Mouse (Mus musculus) heart, adult 11 months (tissue): ENCODE measurements around the gene Kcnb1.
A peak's percentile ranks its signal among the peaks of the same experiment; 100 is the strongest.

Experiments used
- DNase-seq: peaks from one replicate; pipeline ENCODE4 v3.0.0; 2022

Kcnb1 gene

DNA sequence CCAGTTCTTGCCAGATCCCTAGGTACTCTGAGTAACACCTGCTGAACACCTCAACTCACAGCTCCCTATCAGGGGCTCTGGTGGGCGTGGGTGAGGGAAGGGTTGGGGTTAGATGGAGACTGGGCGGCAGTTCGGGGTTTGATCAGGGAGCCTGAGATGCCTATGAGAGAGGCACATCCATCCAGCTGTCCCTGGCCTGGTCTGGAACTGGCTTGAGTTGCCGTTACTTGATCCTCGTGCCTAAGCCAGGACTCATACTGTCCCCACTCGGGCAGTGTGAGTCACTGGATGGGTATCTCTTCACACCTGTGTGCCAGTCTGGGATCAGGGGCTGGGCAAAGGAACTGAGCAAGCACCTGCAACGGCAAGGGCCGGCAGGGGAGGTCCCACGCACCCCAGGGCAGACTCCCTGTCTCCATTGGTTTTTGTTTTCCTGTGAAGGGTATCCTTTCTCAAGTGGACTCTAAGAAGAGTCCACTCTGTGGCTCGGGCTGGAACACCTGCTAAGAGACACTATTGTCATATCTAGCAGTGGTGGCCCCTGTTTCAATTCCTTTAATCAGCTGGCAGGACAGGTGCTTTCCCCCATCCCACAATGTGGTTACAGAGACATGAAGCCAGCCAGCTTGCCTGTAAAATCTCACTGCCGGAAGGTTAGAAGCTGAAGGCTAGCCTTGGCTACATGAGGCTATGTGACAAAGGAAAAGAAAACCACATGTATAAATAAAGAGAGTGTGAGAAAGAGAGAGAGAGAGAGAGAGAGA, 112.6 kb downstream of the Kcnb1 start:
- DNase-seq = peak; percentile 83

DNA sequence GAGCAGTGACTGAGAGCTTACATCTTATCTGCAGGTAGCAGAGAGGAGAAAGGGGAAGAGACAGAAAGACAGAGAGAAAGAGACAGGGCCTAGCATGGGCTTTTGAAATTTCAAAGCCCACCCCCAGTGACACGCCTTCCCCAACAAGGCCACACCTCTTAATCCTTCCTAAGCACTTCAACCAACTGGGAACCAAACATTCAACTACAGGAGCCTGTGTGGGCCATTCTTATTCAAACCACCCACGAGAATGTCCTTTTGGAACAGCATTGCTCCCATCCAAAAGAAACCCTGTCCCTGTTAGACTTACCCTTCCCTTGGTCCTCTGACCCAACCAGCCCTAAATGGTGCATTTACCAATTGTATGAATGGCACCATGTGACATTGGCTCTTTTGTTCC, 113.2 kb downstream of the Kcnb1 start:
- DNase-seq = no peak

DNA sequence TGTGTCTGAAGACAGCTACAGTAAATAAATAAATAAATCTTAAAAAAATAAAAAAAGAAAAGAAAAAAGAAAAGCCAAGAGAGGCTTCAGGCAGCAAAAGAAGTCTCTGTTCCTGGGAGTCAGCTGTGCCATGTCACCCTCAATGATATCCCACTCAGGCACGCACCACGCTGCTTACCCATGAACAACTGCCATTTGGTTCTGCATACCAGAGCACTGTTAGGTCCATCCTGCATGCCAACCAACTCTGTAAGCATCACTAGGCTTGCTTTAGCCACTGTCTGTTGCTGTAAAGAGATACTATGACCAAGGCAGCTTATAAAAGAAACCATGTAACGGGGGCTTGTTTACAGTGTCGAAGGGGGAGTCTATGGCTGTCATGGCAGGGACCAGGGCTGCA, 113.6 kb downstream of the Kcnb1 start:
- peak; percentile 78 for DNase-seq

DNA sequence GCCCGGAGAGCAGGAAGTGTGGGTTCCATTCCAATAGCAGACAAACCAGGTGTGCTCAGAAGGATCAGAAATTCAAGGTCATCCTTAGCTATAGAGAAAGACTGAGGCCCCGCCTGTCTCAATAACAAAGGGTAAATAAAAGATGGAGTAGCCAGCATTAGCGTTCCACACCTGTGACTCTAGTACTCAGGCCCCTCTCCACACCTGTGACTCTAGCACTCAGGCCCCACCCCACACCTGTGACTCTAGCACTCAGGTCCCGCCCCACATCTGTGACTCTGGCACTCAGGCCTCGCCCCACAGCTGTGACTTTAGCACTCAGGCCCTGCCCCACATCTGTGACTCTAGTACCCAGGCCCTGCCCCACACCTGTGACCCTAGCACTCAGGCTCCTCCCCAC, 115.4 kb downstream of the Kcnb1 start:
- DNase-seq = no peak

DNA sequence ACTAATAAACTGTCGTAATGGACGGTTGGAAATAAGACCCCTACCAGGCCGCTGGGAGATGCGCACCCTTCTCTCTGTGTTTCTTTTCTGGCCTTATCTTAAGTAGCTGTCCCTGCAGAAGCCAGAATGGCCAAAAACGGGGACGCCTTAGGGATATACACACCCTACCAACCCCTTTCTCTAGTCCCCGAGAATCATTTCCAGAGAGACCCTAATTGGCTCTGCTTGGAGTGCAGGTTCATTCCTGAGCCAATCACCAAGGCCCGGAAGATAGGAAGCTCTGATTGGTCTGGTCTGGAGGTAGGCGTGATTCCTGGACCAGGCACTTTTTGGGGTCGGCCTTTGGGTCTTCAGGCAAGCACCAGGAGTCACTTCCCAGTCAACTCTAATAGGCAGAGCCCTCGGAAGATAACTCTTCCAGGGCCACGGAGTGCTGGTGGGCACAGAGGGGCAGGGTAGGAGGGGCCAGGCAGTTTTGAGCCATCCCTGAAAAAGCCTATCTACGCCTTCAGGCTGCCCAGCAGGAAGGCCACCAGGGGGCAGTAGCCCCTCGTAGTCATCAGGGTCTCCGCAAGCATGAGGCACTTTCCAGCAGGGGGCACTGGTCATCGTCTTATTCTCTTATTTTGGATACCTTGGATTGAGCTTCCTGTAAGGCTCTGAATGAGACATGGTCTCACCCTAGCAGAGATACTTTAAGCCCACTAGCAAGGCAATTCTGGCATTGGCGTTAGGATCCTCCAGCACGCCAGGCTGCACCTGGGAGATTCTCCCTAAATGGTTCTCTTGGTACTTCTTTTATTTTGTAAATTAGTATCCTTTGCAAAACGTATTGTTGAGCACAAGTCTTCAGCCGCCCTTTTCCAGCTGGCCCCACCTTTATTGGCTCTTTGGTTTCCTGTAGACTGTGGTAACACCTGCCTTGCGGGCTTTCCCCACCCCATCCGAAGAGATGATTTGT, 118.0 kb downstream of the Kcnb1 start:
- peak; percentile 99 for DNase-seq

DNA sequence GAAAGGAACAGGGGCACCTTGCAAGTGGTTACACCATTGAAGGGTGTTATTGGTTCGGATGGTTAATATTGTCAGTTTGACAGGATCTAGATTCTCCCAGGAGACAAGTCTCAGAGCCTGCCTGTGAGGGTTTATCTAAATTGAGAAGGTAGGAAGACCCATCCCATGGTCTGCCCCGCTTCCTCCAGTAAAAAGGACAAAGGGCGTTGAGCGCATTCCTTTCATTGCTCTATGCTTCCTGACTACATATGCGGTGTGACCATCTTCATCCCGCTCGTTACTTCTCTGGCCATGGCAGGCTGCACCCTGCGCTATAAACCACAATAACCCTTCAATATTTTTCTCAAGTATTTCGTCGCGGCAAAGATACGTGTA, 118.7 kb downstream of the Kcnb1 start:
- DNase-seq = no peak

DNA sequence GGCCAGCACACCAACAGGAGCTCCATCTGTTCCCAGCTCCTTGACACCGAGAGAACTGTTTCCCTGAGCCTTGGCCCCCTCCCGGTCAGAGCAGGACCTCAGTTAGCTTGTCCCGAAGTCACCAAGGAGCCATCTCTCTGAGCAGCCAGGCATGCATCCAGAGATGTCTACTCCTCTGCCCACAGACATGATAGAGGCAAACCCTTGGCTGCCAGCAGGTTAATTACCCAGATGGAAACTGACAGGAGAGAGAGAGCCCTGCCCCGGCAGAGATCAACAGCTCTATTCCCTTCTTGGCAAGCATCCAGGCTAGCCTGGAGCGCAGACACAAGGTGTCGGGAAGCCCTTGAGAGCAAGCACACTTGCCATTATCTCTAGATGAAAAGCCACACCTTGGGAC, 119.6 kb downstream of the Kcnb1 start:
- peak; percentile 89 for DNase-seq

DNA sequence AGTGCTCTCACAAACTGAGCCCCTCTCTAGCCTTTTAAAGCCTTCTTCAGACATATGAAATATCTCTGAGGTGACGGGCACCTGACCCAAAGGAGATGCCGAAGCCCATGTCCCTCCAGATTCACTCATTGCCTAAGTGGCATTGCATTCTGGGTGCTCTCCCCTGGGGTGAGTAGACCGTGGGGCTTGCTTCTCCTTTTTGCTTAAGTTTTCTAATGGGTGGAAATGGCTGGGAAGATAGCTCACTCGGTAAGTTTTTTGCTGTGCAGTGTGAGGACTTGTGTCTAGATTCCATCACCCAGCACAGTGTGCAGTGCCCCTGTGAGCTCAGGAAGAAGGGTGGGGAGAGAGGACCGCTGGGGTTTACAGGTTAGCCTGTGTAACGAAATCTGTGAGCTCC, 122.4 kb downstream of the Kcnb1 start:
- no peak for DNase-seq

DNA sequence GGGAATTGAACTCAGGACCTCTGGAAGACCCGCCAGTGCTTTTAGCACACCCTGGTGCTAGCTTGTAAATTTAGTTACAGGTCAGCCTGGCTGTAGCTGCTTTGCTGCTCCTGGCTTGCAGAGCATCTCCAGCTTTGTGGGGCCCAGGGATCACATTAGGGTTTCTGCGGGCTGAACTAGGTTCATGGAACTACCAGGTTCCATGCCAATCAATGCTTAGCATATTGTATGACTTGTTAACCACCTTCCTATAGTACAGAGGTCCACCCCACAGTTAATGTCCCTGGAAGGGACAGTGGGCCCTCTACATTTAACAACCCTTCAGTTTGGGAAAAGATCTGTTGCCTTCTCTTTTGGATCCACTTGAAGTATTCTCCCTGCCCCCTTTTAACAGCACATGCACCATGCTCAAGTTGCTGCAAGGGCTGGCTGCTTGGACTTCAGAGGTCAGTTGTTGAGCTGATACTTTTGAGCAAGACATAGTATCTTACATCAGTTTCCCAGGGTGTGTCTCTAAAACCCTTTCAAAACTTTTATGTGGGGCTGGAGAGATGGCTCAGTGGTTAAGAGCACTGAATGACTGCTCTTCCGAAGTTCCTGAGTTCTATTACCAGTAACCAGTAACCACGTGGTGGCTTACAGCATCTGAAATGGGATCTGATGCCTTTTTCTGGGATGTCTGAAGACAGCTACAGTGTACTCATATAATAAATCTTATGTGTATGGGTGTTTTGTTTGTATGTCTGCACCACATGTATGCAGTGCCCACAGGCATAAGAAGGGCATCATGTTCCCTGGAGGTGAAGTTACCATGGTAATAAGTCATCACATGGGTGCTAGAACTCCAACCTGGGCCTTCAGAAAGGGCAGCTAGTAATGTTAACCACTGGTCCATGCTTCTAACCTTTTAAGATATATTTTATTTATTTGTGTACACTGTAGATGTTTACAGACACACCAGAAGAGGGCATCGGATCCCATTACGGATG, 123.1 kb downstream of the Kcnb1 start:
- DNase-seq = no peak

DNA sequence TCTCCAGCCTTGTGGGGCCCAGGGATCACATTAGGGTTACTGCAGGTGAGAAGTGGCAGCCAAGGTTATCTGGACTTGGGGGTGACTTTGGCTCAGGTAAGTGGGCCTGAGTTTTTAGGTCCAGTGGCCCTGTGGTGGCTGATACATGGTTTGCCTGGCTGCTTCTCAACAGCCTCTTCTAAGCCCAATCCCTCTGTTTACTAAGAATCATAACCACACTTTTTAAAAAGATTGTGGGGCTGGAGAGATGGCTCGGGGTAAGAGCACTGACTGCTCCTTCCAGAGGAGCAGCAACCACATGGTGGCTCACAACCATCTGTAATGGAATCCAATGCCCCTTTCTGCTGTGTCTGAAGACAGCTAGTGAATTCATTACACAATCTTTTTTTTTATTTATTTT, 123.9 kb downstream of the Kcnb1 start:
- no peak for DNase-seq

DNA sequence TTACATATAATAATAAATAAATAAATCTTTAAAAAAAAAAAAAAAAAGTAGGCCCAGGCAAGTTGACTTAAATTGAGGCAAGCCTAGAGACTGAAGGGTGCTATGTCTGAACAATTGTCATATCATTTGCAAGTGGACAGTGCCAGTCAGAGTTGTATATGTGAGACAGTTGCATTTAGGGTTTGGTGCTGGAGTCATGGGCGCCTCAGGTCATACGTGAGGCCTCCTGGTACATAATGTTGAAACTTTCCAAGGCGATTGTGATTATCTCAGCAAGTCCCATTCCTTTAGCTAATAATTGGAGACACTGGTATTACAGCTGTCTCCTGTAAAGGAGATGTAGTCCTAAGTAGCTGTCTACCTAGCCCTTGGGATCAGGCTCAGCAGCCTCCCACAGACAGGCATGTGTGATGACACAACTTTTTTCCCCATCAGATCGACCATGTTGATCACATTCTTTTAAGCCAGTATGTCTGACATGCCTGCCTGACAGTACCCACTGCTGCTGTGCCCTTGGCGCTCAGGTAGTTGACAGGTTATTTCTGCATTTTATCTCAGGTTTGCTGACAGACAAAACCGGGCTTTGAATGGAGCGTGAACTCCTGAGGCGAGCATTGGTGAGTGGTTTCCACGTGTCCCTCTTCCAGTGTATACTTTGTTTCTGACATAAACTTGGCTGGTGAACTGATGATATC, 125.2 kb downstream of the Kcnb1 start:
- DNase-seq = peak; percentile 93

DNA sequence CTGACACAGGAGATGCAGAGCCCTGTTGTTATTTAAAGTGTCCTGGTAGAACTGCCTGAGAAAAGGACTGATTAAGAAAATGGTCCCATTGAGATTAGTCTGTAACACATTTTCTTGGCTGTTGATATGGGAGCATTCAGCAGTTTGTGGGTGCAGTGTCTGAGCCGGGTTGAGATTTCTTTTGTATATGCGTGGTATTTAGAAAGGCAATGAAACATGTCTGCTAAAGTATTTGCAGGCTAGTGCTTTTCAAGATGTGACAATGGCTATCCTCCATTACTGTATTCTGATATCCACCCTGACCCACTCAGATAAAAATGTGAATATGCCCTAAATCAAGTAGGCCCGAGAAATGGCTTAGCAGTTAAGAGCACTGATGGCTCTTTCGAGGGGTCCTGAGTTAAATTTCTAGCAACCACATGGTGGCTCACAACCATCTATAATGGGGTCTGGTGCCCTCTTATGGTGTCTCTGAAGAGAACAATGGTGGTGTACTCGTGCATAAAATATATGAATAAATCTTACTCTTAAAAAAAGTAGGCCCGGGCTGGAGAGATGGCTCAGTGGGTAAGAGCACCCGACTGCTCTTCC, 126.0 kb downstream of the Kcnb1 start:
- DNase-seq = no peak

DNA sequence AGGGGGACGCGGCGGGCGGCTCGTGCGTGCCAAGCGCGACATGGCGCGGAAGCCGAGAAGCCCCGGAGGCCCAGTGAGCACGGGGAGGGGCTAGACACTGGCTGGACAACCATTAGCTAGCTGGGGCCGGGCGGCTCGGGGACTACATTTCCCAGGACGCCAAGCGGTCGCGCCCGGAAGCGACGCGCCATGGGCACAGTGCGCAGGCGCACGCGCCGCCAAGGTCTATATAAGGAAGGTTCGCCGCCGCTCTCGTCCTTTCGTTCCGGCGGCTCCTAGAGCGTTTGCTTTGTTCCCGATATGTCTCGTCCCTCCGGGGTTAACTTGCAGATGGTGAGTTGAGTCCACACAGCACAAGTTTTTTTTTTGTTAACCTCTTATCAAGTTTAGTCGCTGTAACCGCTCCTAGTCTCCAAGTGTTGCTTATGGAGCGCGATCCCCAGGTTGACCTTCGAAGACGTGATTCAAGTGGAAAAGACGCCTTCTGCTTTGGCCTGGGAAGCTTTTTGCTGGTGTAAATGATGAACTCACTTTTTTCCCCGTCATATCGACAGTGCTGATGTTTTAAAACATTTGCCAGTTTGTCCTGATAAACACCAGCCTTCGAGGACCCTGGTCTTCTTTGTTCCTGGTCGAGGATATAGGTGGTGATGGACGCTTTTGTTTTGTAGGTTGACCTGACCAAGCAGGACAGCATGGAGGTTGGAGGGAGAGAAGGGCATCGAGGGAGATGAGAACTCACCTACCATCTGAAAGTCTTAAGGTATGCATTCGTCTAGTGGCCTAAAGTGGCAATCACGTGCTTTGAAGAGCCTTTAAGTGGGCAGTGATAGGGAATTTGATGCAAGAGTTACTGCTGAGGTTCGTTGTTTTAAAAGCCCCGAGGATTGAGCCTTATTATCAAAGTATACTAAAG, 126.7 kb downstream of the Kcnb1 start, which contains the start of gene Znfx1:
Gene Znfx1 (minus strand): TSS at position 51 of the 916 bp plus-strand sequence.
- DNase-seq = peak; percentile 100

DNA sequence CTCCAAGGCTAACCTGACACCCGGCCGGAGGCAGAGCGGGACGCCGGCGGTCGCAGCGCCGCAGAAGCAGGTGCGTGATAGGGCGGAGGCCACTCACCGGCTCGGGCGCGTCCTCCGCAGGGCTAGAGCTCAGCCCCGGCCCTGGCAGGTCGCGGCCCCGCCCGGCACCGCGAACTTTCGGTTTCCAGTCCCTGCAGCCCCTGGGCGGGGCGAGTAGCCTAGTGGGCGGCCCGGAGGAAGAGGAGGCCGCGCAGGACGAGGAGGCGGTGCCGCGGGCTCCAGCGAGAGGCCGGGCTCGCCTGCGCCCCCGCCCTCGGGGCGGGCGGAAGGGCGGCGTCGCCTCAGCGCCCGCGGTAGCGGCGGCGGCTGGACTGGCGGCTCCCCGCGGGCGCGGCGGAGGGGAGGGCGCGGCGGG, 127.5 kb downstream of the Kcnb1 start:
- peak; percentile 100 for DNase-seq

DNA sequence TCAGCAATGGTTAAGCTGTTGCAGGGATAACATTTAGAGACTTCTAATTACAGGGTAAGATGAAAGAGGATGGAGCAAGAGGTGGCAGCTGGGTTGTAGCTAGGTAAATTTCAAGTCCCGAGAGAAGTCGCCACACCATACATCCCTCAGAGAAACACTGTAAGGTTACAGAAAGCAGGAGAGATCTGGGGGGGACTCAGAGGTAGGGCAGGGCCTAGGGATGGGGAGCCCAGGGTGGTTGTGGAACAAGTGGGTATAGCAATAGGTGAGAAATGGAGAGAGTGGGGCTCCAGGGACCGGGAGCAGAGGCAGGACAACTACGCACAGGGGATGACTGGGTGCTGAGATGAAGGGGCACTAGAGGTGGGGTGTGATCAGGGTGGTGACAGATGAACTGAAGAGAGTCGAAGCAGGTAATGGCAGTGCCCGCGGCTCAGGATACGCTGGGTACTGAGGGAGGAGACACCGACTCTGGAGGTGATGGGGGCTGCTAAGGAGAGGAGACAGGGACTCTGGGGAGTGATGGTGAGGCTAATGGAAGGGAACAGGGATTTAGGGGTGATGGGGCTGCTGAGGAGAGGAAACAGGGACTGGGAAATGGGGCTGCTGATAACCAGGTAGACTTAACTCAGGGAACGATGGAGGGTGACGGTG, 128.4 kb downstream of the Kcnb1 start:
- DNase-seq = peak; percentile 95

DNA sequence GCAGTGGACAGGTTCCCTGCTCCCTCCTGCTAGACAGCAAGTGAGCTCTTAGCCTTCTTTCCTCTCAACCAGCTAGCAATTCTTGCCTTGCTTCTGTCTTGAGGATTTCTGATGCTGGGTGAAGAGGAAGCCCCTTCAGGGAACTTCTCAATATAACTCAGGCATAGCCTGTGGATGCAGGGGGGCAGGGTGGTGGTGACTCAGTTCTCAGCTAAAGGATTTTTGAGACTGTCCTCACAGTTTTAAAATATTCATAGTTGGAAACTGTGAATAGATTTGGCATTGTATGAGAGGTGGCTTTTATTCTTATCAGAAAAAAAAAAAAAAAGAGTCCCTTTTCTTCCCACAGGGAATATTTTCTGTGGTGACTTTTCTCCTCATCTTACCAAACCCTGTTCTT, 129.2 kb downstream of the Kcnb1 start:
- DNase-seq = no peak

DNA sequence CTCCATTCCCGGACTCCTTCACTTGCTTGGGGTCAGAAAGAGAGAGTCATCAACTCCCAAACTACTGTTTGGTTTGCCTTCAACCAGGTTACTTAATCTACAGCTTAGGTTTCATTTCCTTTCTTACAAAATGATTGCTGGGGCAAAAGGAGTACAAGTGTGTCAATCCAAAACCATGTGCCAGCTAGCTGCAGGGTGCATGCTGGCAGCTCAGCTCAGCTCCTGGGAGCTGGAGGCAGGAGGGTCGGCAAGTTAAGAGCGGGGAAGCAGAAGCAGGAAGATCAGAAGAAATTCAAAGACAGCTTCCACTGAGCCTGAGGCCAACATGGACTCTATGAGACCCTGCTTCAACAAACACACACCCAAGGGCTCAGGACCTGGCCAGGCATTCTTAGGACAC, 129.6 kb downstream of the Kcnb1 start:
- DNase-seq = peak; percentile 91

DNA sequence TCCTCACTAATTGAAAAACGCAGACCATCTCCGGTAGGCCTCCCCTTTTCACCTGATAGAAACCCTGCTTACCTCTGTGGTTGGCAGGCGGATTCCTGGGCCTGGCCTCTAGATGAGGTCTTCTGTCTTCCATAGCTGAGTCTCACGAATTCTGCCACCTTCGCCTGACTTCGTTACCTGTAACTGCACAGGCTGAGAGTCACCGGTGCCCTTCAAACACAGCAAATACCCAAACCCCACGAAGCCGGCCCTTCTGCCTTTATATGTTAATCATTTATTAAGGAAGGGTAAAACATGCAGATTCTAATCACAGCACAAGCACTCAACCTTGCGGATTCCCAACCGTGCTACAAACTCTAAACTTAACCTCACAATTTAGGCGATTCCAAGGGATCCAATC, 130.0 kb downstream of the Kcnb1 start:
- peak; percentile 93 for DNase-seq

DNA sequence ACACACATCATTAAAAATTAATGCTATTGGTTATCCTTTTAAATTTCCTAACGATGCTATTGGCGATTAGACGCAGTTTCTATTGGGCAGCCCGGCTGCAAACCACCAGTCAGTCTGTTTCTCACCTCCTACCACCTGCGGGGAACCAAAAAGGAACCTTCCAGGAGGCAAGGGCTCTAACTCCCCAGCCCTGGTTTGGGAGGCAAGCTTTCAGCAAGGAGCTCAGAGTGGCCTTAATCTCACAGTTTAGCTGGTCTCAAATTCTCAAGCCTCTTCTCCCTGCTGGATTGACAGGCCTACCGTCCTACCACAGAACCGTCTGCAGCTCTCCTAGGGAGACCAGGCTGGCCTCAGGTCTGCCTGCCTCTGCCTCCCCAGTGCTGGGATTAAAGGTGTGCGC, 130.4 kb downstream of the Kcnb1 start:
- no peak for DNase-seq

DNA sequence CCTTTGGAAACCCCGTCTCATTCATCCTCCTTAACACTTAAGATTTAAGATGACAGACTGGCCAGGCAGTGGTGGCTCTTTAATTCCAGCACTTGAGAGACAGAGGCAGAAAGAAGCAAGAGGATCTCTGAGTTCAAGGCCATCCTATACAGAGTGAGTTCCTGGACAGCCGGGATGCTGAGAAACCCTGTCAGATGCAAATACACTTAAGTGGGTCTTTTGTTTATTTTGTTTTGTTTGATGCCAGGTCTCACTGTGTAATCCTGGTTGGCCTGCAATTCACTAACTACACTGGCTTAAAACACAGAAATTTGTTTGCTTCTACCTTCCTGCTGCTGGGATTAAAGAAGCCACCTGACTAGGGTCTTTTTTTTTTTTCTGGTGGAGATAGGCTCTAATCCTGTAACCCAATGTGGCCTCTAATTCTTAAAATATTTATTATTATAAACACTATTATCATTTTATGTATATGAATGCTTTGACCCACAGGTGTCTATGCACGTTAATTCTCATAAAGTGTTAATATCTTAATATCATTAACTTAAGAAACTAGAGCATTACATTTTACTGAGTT, 131.1 kb downstream of the Kcnb1 start:
- DNase-seq = no peak
